Mouse (Mus musculus) forebrain, postnatal 0 days (tissue): ENCODE measurements around the gene Gm4871. TPM values are rescaled to one million over a fixed set of nuclear protein-coding genes. Genes with fewer than 3 reads are reported as not detected.

Experiments
- ATAC-seq: fragments of 200-750 bp; cut with Nextera tagmentation; 2 replicates; pipeline ENCODE4 v1.8.0; 2017; ENCODE audit warnings: mild to moderate bottlenecking, moderate library complexity
- DNase-seq: peaks from one replicate; pipeline ENCODE4 v3.0.0-alpha.2; 2015
- H3K27ac ChIP-seq: fragments of 300-500 bp; sonication (generic); 2 replicates; pipeline ENCODE4 v1.5.1; 2014; ENCODE audit warnings: low read depth, mild to moderate bottlenecking, antibody characterized with exemption, low read length, moderate library complexity, mixed read lengths
- H3K27me3 ChIP-seq: fragments of 300-500 bp; sonication (generic); 2 replicates; pipeline ENCODE4 v1.6.1; 2014; ENCODE audit warnings: mild to moderate bottlenecking, low read length, mixed read lengths; ENCODE audit not compliant: insufficient read depth
- H3K36me3 ChIP-seq: fragments of 300-500 bp; sonication (generic); 2 replicates; pipeline ENCODE4 v1.6.1; 2014; ENCODE audit warnings: mild to moderate bottlenecking, moderate library complexity; ENCODE audit not compliant: insufficient read depth
- H3K4me1 ChIP-seq: fragments of 300-500 bp; sonication (generic); 2 replicates; pipeline ENCODE4 v1.6.1; 2014; ENCODE audit warnings: antibody characterized with exemption; ENCODE audit not compliant: insufficient read depth
- H3K4me2 ChIP-seq: fragments of 300-500 bp; sonication (generic); 2 replicates; pipeline ENCODE4 v1.6.1; 2014; ENCODE audit warnings: low read depth, mild to moderate bottlenecking, moderate library complexity
- H3K4me3 ChIP-seq: fragments of 300-500 bp; sonication (generic); 2 replicates; pipeline ENCODE4 v1.5.1; 2014; ENCODE audit warnings: low read depth, low read length, mixed read lengths
- H3K9ac ChIP-seq: fragments of 300-500 bp; sonication (generic); 2 replicates; pipeline ENCODE4 v1.6.1; 2014; ENCODE audit warnings: mild to moderate bottlenecking
- H3K9me3 ChIP-seq: fragments of 300-500 bp; sonication (generic); 2 replicates; pipeline ENCODE4 v1.6.1; 2016; ENCODE audit warnings: low read length
- CTCF ChIP-seq: sonication (generic); IDR thresholded peaks from 2 replicates; pipeline ENCODE4 v1.5.1; 2016; ENCODE audit warnings: antibody characterized with exemption, control low read depth, low read depth
- WGBS: fragments of 180-500 bp; shearing (Covaris S2); extraction: QIAGEN DNeasy Blood & Tissue Kit; methylation state at CpG from one replicate; pipeline ENCODE4 v1.1.7; 2014; 5-methylcytosine and 5-hydroxymethylcytosine counted together
- polyA plus RNA-seq: library from polyadenylated mRNA; unstranded; fragments of >200 nt; fragmentation: Nextera tagmentation; extraction: Ambion mirVana; gene quantifications from 2 replicates; pipeline ENCODE4 v1.2.1, GENCODE M21; 2015
- total RNA-seq: library from RNA; depleted of rRNA; stranded (reverse); fragments of >200 nt; gene quantifications from 2 replicates; pipeline ENCODE4 v1.2.3, GENCODE M21; 2014

Gene Gm4871
- total and polyA plus RNA-seq, 2 experiments from 2014 or later, result not detected

DNA sequence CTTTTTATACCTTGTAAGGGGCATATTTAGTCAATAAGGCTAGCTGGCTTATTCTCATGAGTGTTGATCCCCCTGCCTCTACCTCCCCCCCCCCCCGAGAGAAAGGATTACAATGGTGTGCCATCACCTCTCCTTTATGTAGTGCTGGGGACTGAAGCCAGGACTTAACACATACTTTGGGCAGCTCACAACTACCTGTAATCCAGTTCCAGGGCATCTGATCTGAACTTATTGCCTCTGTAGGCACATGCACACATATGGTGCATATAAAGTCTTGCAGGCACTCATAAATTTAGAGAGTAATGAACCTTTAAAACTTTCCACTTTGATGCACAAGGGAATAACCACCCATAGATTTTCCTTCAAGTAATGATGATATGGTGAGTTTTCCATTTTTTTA is 18.3 kb downstream of the Gm4871 start:
- Histone ChIP-seq H3K4me1 (no peaks in the 10 kb centered on the region), H3K4me3 (no peak overlapping the region), H3K27me3 (no peaks in the 10 kb centered on the region), H3K4me2 (no peak overlapping the region), H3K9ac (no peak overlapping the region), H3K36me3 (no peaks in the 10 kb centered on the region), H3K9me3 (no peaks in the 10 kb centered on the region), H3K27ac (no peak overlapping the region)
- ATAC-seq (no peak), DNase-seq (no peak)
- WGBS, result 75% methylated on average over 1 of the region's 1 CpGs
- no peak for TF ChIP-seq CTCF

DNA sequence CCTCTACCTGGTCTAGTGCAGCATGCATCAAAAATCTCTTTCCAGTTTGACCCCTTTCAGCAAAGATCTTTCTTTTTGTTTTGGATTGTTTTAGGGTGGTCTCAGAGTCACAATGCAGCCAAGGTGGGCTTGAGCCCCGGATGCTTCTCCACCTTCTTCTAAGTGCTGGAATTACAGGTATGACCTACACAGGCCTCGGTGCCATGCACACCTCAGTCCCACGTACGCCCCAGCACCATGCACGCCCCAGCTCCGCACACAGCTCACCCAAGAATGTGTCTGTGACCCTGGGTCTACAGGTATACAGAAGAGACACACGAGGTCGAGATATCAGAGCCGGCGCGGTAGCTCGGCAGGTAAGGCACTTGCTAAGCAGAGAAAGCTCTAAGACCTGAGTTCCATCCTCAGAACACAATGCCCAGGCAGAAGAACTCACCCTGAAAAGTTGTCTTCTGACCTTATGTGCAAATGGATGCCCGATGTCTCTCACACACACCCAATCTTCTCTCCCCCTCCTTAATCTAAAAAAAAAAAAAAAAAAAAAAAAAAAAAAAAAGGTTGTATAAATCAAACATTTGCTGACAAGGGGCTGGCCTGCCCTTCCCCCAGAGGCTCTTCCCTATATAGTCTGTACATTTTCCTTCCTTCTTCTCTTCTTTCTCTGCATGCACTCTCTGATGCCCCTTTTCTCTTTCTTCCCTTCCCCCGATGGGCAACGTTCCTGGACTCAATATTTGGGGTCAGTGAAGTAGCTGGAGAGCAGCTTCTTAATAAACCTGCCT is 23.5 kb downstream of the Gm4871 start:
- H3K4me1 ChIP-seq, result no peaks in the 10 kb centered on the region
- no peak overlapping the region for H3K9ac ChIP-seq
- WGBS, result 92% methylated on average over 15 of the region's 15 CpGs
- no peak overlapping the region for H3K27ac ChIP-seq
- H3K36me3 ChIP-seq, result no peaks in the 10 kb centered on the region
- no peaks in the 10 kb centered on the region for H3K9me3 ChIP-seq
- ATAC-seq, result no peak
- H3K27me3 ChIP-seq, result no peaks in the 10 kb centered on the region
- no peak for TF ChIP-seq CTCF
- H3K4me2 ChIP-seq, result no peak overlapping the region
- no peak for DNase-seq
- H3K4me3 ChIP-seq, result no peak overlapping the region

DNA sequence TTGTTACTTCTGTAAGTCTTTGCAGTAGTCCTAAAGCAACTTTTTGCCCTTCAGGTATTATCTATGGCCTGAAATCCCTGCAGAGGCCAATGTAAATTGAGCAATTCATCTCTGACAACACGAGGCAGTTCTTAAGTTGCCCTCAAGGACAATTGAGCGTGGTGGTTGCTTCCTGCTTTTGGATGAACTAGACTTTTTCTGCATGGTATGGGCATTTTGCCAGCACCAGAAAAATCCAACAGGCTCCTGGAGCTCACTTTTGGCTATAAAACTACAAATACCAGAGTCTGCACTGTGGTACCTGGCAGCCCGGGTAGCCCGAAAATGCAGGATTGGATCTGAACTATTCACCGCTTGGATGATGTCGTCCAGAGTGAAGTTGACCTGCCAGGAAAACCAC is 27.0 kb downstream of the Gm4871 start:
- TF ChIP-seq CTCF, result no peak
- no peak overlapping the region for H3K27ac ChIP-seq
- H3K4me1 ChIP-seq, result no peaks in the 10 kb centered on the region
- H3K9ac ChIP-seq, result no peak overlapping the region
- H3K9me3 ChIP-seq, result no peaks in the 10 kb centered on the region
- H3K36me3 ChIP-seq, result no peaks in the 10 kb centered on the region
- ATAC-seq (no peak), DNase-seq (no peak)
- WGBS, result 83% methylated on average over 6 of the region's 6 CpGs
- H3K4me2 ChIP-seq, result no peak overlapping the region
- no peaks in the 10 kb centered on the region for H3K27me3 ChIP-seq
- H3K4me3 ChIP-seq, result no peak overlapping the region

DNA sequence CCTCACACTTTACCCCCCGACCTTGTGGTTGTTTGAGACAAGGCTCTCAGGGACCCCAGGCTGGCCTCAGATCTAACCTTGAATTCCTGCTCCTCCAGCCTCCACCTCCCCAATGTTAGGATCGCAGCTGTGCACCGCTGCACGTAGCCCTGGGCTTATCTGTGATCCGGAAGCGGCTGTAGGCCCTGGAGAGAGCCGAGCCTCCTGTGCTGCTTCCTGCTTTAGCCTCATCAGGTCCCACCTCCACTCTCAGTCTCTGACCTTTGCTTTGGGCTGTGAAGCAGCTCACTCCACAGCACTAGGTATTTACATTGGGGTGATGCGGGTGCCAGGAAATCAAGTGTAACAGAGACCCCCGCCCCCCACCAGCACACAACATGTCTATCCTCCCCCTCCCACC is 28.1 kb downstream of the Gm4871 start:
- Histone ChIP-seq H3K9me3 (no peaks in the 10 kb centered on the region), H3K4me3 (no peak overlapping the region), H3K4me1 (no peaks in the 10 kb centered on the region), H3K27ac (no peak overlapping the region), H3K36me3 (no peaks in the 10 kb centered on the region), H3K4me2 (no peak overlapping the region), H3K9ac (no peak overlapping the region), H3K27me3 (no peaks in the 10 kb centered on the region)
- TF ChIP-seq CTCF, result no peak
- no peak for ATAC-seq
- DNase-seq, result no peak
- 87% methylated on average over 9 of the region's 9 CpGs for WGBS

DNA sequence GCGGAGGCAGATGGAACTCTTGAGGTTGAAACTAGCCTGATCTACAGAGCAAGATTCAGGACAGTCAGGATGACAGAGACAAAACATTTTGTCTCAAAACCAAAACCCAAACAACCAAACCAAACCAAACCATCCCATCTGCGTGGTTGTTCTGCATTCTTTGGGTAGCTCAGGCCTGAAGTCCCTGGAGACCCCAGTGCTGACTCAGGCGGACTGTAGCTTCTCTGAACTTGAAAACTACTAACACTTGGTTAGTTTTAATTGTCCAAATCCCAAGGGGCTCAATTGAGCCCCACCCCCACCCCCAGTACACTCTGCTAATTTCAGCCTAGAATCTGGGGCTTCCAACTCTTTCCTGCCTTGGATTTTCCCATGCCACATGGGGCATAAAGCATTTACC is 29.2 kb downstream of the Gm4871 start:
- Histone ChIP-seq H3K4me1 (no peaks in the 10 kb centered on the region), H3K9ac (no peak overlapping the region), H3K36me3 (no peaks in the 10 kb centered on the region), H3K27ac (no peak overlapping the region), H3K4me3 (no peak overlapping the region), H3K27me3 (no peaks in the 10 kb centered on the region), H3K9me3 (no peaks in the 10 kb centered on the region), H3K4me2 (no peak overlapping the region)
- WGBS, result 91% methylated on average over 3 of the region's 3 CpGs
- ATAC-seq, result no peak
- TF ChIP-seq CTCF, result no peak
- no peak for DNase-seq

DNA sequence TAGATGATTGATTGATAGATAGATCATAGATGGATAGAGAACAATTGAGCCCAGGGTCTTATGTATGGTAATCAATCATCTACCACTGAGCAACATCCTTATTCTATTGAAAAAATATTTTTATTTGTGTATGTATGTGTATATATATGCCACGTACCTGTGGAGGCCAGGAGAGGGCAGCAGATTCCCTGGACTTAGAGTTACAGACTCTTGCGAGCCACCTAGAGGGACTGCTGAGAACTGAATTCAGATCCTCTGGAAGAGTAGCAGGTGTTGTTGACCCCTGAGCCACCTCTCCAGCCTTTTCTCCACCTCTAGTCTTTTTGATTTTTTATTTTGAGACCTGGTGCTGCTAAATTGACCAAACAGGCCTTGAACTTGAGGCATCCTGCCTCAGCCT is 34.1 kb downstream of the Gm4871 start:
- no peak overlapping the region for H3K4me3 ChIP-seq
- peak; percentile 16 for DNase-seq
- no peak overlapping the region for H3K27ac ChIP-seq
- H3K27me3 ChIP-seq, result no peaks in the 10 kb centered on the region
- no peaks in the 10 kb centered on the region for H3K4me1 ChIP-seq
- H3K4me2 ChIP-seq, result no peak overlapping the region
- TF ChIP-seq CTCF, result peak; percentile 64
- WGBS, result 44% methylated on average over 2 of the region's 2 CpGs
- H3K9ac ChIP-seq, result no peak overlapping the region
- ATAC-seq, result no peak
- H3K36me3 ChIP-seq, result no peaks in the 10 kb centered on the region
- H3K9me3 ChIP-seq, result no peaks in the 10 kb centered on the region

DNA sequence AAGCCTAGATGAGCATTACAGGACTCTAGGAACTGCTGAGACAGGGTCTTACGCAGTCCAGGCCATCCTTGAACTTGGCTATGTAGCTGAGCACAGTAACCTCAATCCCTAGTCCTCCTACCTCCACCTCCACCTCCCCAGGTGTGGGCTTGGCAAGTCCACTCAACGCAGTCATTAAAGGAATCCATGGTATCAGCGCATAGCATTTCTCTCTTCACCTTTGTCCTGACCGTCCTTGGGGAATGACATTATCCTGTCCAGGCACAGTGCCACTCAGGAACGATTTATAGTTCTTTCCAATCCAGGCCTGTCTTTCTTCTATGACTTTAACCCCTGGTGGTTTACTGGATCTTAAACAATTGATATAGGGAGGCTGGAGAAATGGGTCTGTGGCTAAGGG is 42.1 kb downstream of the Gm4871 start:
- Histone ChIP-seq H3K4me1 (no peaks in the 10 kb centered on the region), H3K27ac (no peak overlapping the region), H3K27me3 (no peaks in the 10 kb centered on the region), H3K9ac (no peak overlapping the region), H3K9me3 (no peaks in the 10 kb centered on the region), H3K4me3 (no peak overlapping the region), H3K36me3 (no peaks in the 10 kb centered on the region), H3K4me2 (no peak overlapping the region)
- DNase-seq, result no peak
- WGBS, result 74% methylated on average over 5 of the region's 5 CpGs
- TF ChIP-seq CTCF, result no peak
- no peak for ATAC-seq

DNA sequence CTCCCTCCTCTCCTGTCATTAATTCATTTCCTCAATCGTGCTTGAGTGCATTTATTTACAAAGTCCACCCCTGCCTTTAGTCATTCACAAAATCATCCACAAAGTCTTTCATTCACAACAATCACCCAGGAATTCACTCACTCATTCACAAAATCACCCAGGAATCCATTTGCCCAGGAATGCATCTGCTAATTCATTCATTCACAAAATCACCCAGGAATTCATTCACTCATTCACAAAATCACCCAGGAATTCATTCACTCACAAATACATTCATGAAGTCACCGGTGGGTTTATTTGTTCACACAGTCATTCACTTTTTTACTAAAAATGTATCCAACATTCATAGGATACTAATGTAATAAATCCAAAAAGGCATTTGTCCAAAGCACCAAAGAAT is 42.5 kb downstream of the Gm4871 start:
- no peak overlapping the region for H3K9ac ChIP-seq
- no peak for TF ChIP-seq CTCF
- no peaks in the 10 kb centered on the region for H3K9me3 ChIP-seq
- H3K4me2 ChIP-seq, result no peak overlapping the region
- H3K27ac ChIP-seq, result no peak overlapping the region
- WGBS, result 24% methylated on average over 2 of the region's 2 CpGs
- H3K36me3 ChIP-seq, result no peaks in the 10 kb centered on the region
- no peaks in the 10 kb centered on the region for H3K27me3 ChIP-seq
- no peak for ATAC-seq
- H3K4me1 ChIP-seq, result no peaks in the 10 kb centered on the region
- no peak overlapping the region for H3K4me3 ChIP-seq
- no peak for DNase-seq
